Mouse (Mus musculus) c-Kit-positive CD71-positive TER-119-positive erythroid progenitor cells, embryonic 14.5 days (primary cell): Measurements from ENCODE around the gene Zscan22.
"Not testable (repeated sequence)": the region's sequence is repeated elsewhere in the genome, so short reads cannot be mapped to it uniquely, and the experiment has no call there.

Experiments
- DNase-seq: peaks from one replicate; pipeline ENCODE4 v3.0.0-alpha.2; 2013; ENCODE audit warnings: low spot score

The Zscan22 gene

DNA sequence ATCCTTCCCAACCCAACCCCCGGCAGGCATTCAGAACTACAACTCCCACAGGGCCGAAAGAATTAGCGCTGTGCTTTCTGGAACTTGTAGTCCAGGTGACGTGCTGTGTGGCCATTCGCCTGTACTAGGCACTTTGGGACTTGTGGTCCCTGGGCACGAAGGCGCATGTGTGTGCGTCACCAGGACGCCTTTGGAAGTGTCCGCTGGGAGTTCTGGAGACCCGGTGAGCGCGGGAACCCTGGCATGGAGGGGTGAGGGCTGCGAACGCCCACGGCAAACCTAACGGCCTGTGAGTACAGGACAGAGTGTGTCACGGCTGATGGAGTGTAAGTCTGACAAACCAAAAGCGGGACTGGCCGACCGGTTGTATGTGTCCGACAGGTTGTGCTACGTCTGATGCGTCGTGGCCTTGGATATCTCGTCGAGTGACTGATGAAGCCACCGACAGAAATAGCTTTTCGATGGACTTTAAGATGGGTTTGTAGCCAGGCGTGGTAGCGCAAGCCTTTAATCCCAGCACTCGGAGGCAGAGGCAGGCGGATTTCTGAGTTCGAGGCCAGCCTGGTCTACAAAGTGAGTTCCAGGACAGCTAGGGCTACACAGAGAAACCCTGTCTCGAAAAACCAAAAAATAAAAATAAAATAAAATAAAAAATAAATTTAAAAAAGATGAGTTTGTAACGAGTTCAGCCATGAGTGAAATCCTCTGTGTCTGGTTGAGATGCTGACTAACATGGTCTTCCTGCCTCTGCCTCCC, at the start of gene Zscan22:
Gene Zscan22, plus strand, starts transcription at position 161 of the 756 bp plus-strand sequence.
- DNase-seq, result peak; percentile 83

DNA sequence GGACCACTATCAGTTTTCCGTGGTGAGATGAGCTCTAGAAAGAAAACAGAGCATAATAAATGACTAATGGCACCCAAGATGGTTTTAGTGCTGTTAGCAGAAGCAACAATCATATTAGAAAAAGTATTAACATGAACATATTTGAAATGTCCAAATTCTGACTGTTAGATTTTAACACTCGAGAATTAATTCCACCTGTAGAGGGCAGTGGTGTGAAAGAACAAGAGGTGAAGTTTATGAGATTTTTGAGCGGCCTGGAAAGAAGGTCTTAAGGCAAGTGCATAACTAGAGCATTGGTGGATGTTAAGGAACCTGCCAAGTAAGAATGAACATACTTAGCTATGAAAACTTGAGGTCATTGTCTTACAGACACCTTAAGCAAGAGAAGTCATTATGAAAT, 23.3 kb upstream of the Zscan22 start:
- DNase-seq, result peak; percentile 37

DNA sequence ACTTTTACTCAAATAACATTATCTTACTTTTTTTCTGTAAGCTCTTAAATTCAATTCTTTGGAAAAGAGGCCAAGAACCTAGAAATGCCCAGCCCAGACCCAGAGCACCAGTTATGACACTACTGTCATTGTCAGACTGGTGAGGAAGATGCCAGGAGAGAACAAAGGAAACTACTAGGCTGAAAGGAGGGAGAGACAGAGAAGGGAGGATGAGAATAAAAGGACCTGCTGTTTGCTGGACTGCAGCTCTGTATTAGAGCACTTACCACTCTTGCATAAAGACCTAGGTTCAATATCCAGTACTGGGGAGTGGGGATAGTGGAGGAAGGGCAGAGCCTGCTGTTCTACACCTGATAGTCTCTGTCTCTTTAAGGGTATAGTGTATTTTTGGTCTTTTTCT, 17.6 kb upstream of the Zscan22 start:
- no peak for DNase-seq

- DNase-seq, result not testable (repeated sequence)
Measured at GRCm38 (mm10) chr7:12880497-12880896, 17.1 kb upstream of the Zscan22 start.

- peak; percentile 88 for DNase-seq
Measured at GRCm38 (mm10) chr7:12880911-12881660, 16.5 kb upstream of the Zscan22 start, which contains the start of gene Zfp128. TSS of gene Zfp128 (plus strand) at chr7:12881177.

DNA sequence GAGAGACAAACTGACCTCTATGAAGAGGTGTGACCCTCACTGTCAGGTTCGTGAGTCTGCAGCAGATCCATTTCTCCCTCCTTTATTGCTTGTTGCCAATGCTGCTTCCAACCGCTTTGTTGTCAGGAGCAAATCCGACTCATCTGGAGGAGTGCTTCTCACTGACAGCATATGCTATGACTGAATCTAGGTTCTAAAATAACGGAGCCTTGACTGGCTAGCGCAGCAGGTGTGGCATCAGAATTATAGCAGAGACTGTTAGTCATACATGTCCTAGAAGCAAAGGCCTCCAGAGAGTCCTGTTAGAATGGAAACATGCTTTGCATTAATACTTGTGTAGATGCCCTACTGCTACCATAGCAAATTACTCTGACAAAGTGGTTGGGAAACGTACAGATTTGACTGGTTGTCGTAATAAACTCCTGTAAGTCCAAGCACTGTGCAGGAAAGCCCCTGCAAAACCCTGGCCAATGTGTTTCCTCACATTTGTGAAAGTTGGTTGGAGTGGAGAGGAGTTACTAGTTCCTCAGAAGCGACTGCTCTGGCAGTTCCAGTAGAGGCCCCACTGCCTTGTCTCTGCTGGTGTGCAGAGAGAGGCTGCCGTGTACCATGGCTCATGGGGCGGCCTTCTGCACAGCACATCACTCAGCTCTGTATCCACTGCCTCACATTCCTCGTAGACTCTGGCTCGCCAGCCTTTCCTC, 10.9 kb upstream of the Zscan22 start:
- DNase-seq, result no peak

DNA sequence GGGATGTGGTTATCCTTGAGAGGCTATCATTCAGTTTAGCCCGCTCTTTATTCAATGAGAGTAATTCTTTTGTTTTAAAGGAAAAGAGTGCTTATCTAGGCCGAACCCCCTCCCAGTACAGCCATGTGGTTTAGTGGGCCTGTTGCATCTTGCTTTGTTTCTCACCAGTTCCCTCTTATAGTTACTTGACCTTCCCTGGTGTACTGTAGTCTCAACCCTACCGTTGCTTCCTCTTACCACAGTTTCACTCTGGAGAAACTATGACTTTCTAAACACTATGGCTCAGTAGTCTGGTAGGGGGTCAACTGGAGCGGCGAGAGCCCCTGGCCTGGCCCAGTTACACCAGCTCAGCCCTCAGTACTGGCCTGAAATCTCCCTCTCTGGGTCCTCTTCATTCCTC, 10.0 kb upstream of the Zscan22 start:
- DNase-seq, result no peak

DNA sequence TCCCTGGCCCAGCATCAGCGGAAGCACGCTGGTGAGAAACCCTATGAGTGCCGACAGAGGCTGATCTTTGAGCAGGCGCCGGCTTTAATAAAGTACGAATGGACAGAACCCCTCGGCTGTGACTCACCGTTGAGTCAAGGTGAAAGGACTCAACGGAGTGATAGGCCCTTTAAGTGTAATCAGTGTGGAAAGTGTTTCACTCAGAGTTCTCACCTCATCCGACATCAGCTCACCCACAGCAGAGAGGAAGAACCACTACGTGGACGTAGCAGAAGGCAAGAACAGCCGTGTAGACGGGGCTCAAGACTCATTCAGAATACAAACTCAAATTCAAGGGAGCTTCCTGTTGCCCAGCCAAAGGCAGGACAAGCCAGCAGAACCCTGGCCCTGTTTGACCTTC, 6.7 kb upstream of the Zscan22 start:
- no peak for DNase-seq

- no peak for DNase-seq
Measured at GRCm38 (mm10) chr7:12891334-12891733, 6.3 kb upstream of the Zscan22 start.

GRCm38 (mm10) chr7:12901517-12901916, 3.9 kb downstream of the Zscan22 start:
- DNase-seq, result no peak

- no peak for DNase-seq
Measured at GRCm38 (mm10) chr7:12903623-12904022, 6.0 kb downstream of the Zscan22 start.

- no peak for DNase-seq
Measured at GRCm38 (mm10) chr7:12905146-12905545, 7.5 kb downstream of the Zscan22 start.

- peak; percentile 92 for DNase-seq
Measured at GRCm38 (mm10) chr7:12909498-12909962, 11.9 kb downstream of the Zscan22 start.

- peak; percentile 78 for DNase-seq
Measured at GRCm38 (mm10) chr7:12910181-12910668, 12.6 kb downstream of the Zscan22 start.

DNA sequence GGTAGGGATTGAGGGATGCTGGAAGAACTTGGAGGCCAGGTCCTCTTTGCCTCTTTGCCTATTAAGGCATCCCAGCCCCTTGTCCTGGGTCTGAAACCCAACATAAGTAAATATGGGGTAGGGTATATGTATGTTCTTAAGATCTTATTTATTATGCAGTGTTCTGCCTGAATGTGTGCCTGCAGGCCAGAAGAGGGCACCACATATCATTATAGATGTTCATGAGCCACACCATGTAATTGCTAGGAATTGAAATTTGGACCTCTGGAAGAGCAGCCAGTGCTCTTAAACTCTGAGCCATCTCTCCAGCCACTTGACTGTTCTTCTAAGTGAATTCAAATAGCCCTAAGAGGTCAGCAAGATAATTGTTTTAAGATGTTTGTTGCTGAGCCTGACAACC, 15.9 kb downstream of the Zscan22 start:
- no peak for DNase-seq

DNA sequence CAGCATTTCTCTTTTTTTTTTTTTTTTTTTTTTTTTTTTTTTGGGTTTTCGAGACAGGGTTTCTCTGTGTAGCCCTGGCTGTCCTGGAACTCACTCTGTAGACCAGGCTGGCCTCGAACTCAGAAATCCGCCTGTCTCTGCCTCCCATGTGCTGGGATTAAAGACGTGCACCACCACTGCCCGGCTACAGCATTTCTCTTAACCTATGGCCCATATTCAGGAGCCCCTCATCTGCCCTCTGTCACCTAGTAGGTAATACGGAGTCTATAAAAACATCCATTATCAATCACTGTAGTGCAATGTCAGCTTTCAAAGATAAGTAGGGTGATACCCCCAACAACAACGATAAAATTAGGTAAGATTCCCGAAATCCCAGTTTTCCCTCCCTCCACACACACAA, 22.9 kb downstream of the Zscan22 start:
- DNase-seq, result not testable (repeated sequence)

DNA sequence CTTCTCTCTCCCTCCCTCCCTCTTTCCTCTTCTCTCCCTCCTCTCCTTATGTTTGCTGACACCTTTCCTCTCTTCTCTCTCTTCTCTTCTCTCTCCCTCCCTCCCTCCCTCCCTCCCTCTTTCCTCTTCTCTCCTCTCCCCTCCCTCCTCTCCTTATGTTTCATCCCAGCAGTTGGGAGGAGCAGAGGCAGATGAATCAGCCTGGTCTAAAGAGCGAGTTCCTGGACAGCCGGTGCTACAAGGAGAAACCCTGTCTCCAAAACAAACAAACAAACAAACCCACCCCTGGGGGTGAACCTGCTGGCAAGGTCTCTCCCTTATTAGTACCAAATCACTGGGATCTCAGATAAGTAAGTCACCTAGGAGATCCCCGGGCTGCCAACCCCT, 23.7 kb downstream of the Zscan22 start:
- no peak for DNase-seq

- DNase-seq, result peak; percentile 99
Measured at GRCm38 (mm10) chr7:12921705-12922465, 24.3 kb downstream of the Zscan22 start, which contains the start of gene Rps5. TSS of gene Rps5 (plus strand) at chr7:12922290.

DNA sequence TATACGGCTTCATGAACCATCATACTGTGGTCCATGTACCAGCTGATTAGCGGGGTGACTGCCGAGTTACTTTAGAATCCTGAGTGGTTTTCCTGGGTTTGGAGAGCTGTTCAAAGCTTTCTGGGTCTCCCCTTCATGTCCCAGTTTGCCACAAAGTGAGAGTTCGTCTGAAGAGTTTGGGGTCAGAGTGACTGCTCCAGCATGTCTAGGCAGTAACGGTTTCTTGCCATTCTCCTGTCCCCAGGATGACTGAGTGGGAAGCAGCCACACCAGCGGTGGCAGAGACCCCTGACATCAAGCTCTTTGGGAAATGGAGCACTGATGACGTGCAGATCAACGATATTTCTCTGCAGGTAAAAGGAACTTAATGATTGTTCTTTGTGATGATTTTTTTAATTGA, 25.1 kb downstream of the Zscan22 start:
- DNase-seq, result no peak

DNA sequence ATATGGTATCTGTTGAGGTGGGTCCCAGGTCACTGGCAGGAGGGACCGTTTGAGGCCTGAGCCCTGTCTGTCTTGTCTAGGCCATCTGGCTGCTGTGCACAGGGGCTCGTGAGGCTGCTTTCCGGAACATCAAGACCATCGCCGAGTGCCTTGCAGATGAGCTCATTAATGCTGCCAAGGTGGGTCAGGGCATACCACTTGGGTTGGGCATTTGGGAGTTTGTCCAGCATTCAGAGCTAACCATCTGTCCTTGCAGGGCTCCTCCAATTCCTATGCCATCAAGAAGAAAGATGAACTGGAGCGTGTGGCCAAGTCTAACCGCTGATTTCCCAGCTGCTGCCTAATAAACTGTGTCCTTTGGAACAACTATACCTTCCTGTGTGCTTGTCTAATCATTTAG, 28.7 kb downstream of the Zscan22 start:
- DNase-seq, result no peak

GRCm38 (mm10) chr7:12927191-12927680, 29.6 kb downstream of the Zscan22 start, which contains the start of gene Rnf225:
TSS of gene Rnf225 (plus strand) at chr7:12927416.
- no peak for DNase-seq
